Mouse (Mus musculus): ENCODE data around the gene 9130230L23Rik. TPM values are rescaled to one million over a fixed set of nuclear protein-coding genes. Genes with fewer than 3 reads are reported as not detected.

9130230L23Rik gene
- polyA plus RNA-seq (2012; rRNA removed): 0.13 and 0.33 TPM in 2 replicates

- WGBS: 83% methylated on average over 14 of the region's 14 CpGs
- Histone ChIP-seq H3K36me3 (ENCODE audit: control insufficient read depth, insufficient read depth, low read length) (no peaks in the 10 kb centered on the region), H3K4me3 (ENCODE audit: extremely low read depth, insufficient read depth, insufficient read length) (no peak within 1 kb of the TSS), H3K27ac (ENCODE audit: insufficient read depth, low read length) (no peak within 1 kb of the TSS), H3K4me1 (ENCODE audit: control insufficient read depth, insufficient read depth, insufficient read length) (peaks cover 7% of the 10 kb centered on the region; the same call in 1 of the 2 replicates), H3K27me3 (ENCODE audit: control insufficient read depth, insufficient read depth, low read length) (no peaks in the 10 kb centered on the region)
- no peak for DNase-seq (ENCODE audit: low read depth in 1 of 2, low spot score in 2 of 2)
- TF ChIP-seq CTCF (IDR thresholded peaks at IDR 0.05; ENCODE audit: extremely low read depth, insufficient read depth, insufficient read length, insufficient replicate concordance) (no peak), POLR2A (IDR thresholded peaks at IDR 0.05; ENCODE audit: low read depth, low read length) (no peak)
These were observed at the start of gene 9130230L23Rik for GRCm38 (mm10) chr5:66004134-66004925. Gene 9130230L23Rik (minus strand): TSS chr5:66004285.

GRCm38 (mm10) chr5:66052777-66053548, 48.9 kb upstream of the 9130230L23Rik start:
- 93% methylated on average over 20 of the region's 20 CpGs for WGBS
- H3K27ac ChIP-seq (ENCODE audit: insufficient read depth, low read length): no peak overlapping the region
- H3K36me3 ChIP-seq (ENCODE audit: control insufficient read depth, insufficient read depth, low read length): no peaks in the 10 kb centered on the region
- DNase-seq (ENCODE audit: low read depth in 1 of 2, low spot score in 2 of 2): no peak
- H3K4me1 ChIP-seq (ENCODE audit: control insufficient read depth, insufficient read depth, insufficient read length): no peaks in the 10 kb centered on the region
- TF ChIP-seq CTCF (IDR thresholded peaks at IDR 0.05; ENCODE audit: extremely low read depth, insufficient read depth, insufficient read length, insufficient replicate concordance) (no peak), POLR2A (IDR thresholded peaks at IDR 0.05; ENCODE audit: low read depth, low read length) (no peak)
- H3K27me3 ChIP-seq (ENCODE audit: control insufficient read depth, insufficient read depth, low read length): no peaks in the 10 kb centered on the region
- no peak overlapping the region for H3K4me3 ChIP-seq (ENCODE audit: extremely low read depth, insufficient read depth, insufficient read length)

- Histone ChIP-seq H3K27ac (ENCODE audit: insufficient read depth, low read length) (no peak overlapping the region; the same call in 1 of the 2 replicates), H3K4me3 (ENCODE audit: extremely low read depth, insufficient read depth, insufficient read length) (no peak overlapping the region)
- no peak for DNase-seq (ENCODE audit: low read depth in 1 of 2, low spot score in 2 of 2)
These were observed 46.8 kb upstream of the 9130230L23Rik start for GRCm38 (mm10) chr5:66050841-66051240.

GRCm38 (mm10) chr5:66046356-66046755, 42.3 kb upstream of the 9130230L23Rik start:
- no peak overlapping the region for H3K4me3 ChIP-seq (ENCODE audit: extremely low read depth, insufficient read depth, insufficient read length)
- no peaks in the 10 kb centered on the region for H3K4me1 ChIP-seq (ENCODE audit: control insufficient read depth, insufficient read depth, insufficient read length)
- no peaks in the 10 kb centered on the region for H3K27me3 ChIP-seq (ENCODE audit: control insufficient read depth, insufficient read depth, low read length)
- WGBS: 86% methylated on average over 3 of the region's 3 CpGs
- no peak for DNase-seq (ENCODE audit: low read depth in 1 of 2, low spot score in 2 of 2)
- H3K27ac ChIP-seq (ENCODE audit: insufficient read depth, low read length): no peak overlapping the region
- H3K36me3 ChIP-seq (ENCODE audit: control insufficient read depth, insufficient read depth, low read length): no peaks in the 10 kb centered on the region
- TF ChIP-seq CTCF (IDR thresholded peaks at IDR 0.05; ENCODE audit: extremely low read depth, insufficient read depth, insufficient read length, insufficient replicate concordance) (no peak), POLR2A (IDR thresholded peaks at IDR 0.05; ENCODE audit: low read depth, low read length) (no peak)

More at GRCm38 (mm10) chr5:66050841-66051240, 46.8 kb upstream of the 9130230L23Rik start:
- no peaks in the 10 kb centered on the region for H3K27me3 ChIP-seq (ENCODE audit: control insufficient read depth, insufficient read depth, low read length)
- no peaks in the 10 kb centered on the region for H3K4me1 ChIP-seq (ENCODE audit: control insufficient read depth, insufficient read depth, insufficient read length)
- 86% methylated on average over 5 of the region's 5 CpGs for WGBS
- H3K36me3 ChIP-seq (ENCODE audit: control insufficient read depth, insufficient read depth, low read length): no peaks in the 10 kb centered on the region
- no peak for TF ChIP-seq CTCF (IDR thresholded peaks at IDR 0.05; ENCODE audit: extremely low read depth, insufficient read depth, insufficient read length, insufficient replicate concordance)
- TF ChIP-seq POLR2A (IDR thresholded peaks at IDR 0.05; ENCODE audit: low read depth, low read length): no peak

- Histone ChIP-seq H3K4me3 (ENCODE audit: extremely low read depth, insufficient read depth, insufficient read length) (no peak overlapping the region), H3K36me3 (ENCODE audit: control insufficient read depth, insufficient read depth, low read length) (no peaks in the 10 kb centered on the region), H3K27ac (ENCODE audit: insufficient read depth, low read length) (no peak overlapping the region), H3K27me3 (ENCODE audit: control insufficient read depth, insufficient read depth, low read length) (no peaks in the 10 kb centered on the region), H3K4me1 (ENCODE audit: control insufficient read depth, insufficient read depth, insufficient read length) (no peaks in the 10 kb centered on the region)
- TF ChIP-seq POLR2A (IDR thresholded peaks at IDR 0.05; ENCODE audit: low read depth, low read length) (no peak), CTCF (IDR thresholded peaks at IDR 0.05; ENCODE audit: extremely low read depth, insufficient read depth, insufficient read length, insufficient replicate concordance) (no peak)
- no peak for DNase-seq (ENCODE audit: low read depth in 1 of 2, low spot score in 2 of 2)
- 85% methylated on average over 3 of the region's 3 CpGs for WGBS
These were observed 39.8 kb upstream of the 9130230L23Rik start for GRCm38 (mm10) chr5:66043897-66044296.

- Histone ChIP-seq H3K27ac (ENCODE audit: insufficient read depth, low read length) (no peak overlapping the region), H3K4me3 (ENCODE audit: extremely low read depth, insufficient read depth, insufficient read length) (no peak overlapping the region), H3K27me3 (ENCODE audit: control insufficient read depth, insufficient read depth, low read length) (no peaks in the 10 kb centered on the region), H3K36me3 (ENCODE audit: control insufficient read depth, insufficient read depth, low read length) (no peaks in the 10 kb centered on the region), H3K4me1 (ENCODE audit: control insufficient read depth, insufficient read depth, insufficient read length) (no peaks in the 10 kb centered on the region)
- no peak for TF ChIP-seq CTCF (IDR thresholded peaks at IDR 0.05; ENCODE audit: extremely low read depth, insufficient read depth, insufficient read length, insufficient replicate concordance)
- DNase-seq (ENCODE audit: low read depth in 1 of 2, low spot score in 2 of 2): no peak
- WGBS: 92% methylated on average over 10 of the region's 10 CpGs
These were observed 38.7 kb upstream of the 9130230L23Rik start for GRCm38 (mm10) chr5:66042651-66043340.
